Mouse (Mus musculus): ENCODE measurements around the gene Irf9.

DNA sequence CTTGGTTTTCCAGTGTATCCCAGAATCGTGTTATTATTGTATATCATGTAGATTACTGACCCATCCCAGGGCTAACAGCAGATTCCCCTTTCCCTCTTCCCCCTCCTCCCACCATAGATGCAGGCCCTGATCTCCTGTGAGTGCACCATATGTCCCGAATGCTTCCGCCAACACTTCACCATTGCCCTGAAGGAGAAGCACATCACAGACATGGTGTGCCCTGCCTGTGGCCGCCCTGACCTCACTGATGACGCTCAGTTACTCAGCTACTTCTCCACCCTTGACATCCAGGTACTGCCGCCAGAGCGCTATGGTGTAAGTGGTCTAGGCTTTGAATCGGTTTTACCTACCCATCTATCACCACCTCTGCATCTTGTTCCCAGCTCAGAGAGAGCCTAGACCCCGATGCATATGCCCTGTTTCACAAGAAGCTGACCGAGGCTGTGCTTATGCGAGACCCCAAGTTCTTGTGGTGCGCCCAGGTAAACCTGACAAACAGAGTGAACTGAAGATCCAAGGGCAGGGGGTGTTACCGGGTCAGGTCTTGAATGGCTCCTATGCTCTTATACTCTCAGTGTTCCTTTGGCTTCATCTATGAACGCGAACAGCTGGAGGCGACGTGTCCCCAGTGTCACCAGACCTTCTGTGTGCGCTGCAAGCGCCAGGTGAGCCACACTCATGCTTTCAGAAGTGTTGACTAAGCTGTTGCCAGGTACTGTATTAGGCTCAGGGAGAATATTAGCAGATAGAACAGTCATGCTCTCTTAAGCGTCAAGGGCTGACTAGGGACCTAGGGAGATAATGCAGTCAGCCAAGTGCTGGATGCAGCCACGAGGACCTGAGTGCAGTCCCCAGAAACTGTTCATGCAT, 4.6 kb upstream of the Irf9 start:
- no peak for TF ChIP-seq CTCF (IDR thresholded peaks at IDR 0.05; ENCODE audit: low read depth)
- TF ChIP-seq EP300 (IDR thresholded peaks at IDR 0.05; ENCODE audit: low read depth), result no peak

All from liver, postnatal 0 days (tissue).